In genomic region chr6:50808126-50808525, GRCm38 (mm10) we compare ENCODE assay signal across 8 mouse cellular contexts.
DNase-seq lines count a peak whose midpoint lies in the region; ATAC-seq and TF ChIP-seq lines count a peak whose summit lies in the region.

No protein-coding gene starts in this region.

- TF ChIP-seq EP300 in heart, postnatal 0 days (IDR thresholded peaks at IDR 0.05; ENCODE audit: low read depth): no peak

- WGBS in embryonic facial prominence, embryonic 10.5 days: 8% methylated on average over 4 of the region's 4 CpGs
- 11% methylated on average over 4 of the region's 4 CpGs for WGBS in heart, postnatal 0 days
- WGBS in midbrain, embryonic 11.5 days: 14% methylated on average over 4 of the region's 4 CpGs
- whole genome bisulfite sequencing in stomach, embryonic 14.5 days: 5% methylated on average over 4 of the region's 4 CpGs

- no peaks in the 10 kb centered on the region for H3K9me3 ChIP-seq in embryonic facial prominence, embryonic 10.5 days
- no peaks in the 10 kb centered on the region for H3K9me3 ChIP-seq in heart, postnatal 0 days (replicated peaks; ENCODE audit: control insufficient read depth, low read length)
- H3K9me3 ChIP-seq in midbrain, embryonic 11.5 days (ENCODE audit: control insufficient read depth, low read length): no peaks in the 10 kb centered on the region
- no peaks in the 10 kb centered on the region for H3K9me3 ChIP-seq in stomach, embryonic 14.5 days (ENCODE audit: control insufficient read depth, low read depth, low read length)

- H3K27me3 ChIP-seq in embryonic facial prominence, embryonic 10.5 days (replicated peaks; ENCODE audit: low read depth, poor library complexity, severe bottlenecking): peaks cover 16% of the 10 kb centered on the region
- H3K27me3 ChIP-seq in heart, postnatal 0 days (ENCODE audit: control insufficient read depth, insufficient read depth, low read length): no peaks in the 10 kb centered on the region
- H3K27me3 ChIP-seq in midbrain, embryonic 11.5 days (ENCODE audit: control insufficient read depth, insufficient read depth, low read length): no peaks in the 10 kb centered on the region
- H3K27me3 ChIP-seq in stomach, embryonic 14.5 days (ENCODE audit: control insufficient read depth, insufficient read depth, low read length): no peaks in the 10 kb centered on the region

- DNase-seq in adrenal gland, adult (ENCODE audit: inconsistent age in 2 of 2, low spot score in 1 of 2): peak; percentile 42 to 86
- no peak for DNase-seq in adrenal gland, adult 8-10 months
- DNase-seq in adrenal gland, adult 2 months: peak; percentile 41
- DNase-seq in embryonic facial prominence, embryonic 10.5 days (ENCODE audit: low spot score): peak; percentile 76
- DNase-seq in heart, postnatal 0 days (ENCODE audit: low spot score): peak; percentile 56
- peak; percentile 69 to 96 for DNase-seq in layer of hippocampus, postnatal 25 days (ENCODE audit: extremely low spot score in 1 of 2, low spot score in 1 of 2)
- DNase-seq in midbrain, embryonic 11.5 days (ENCODE audit: low spot score, missing footprints): peak; percentile 99

- peaks cover 68% of the 10 kb centered on the region for H3K4me1 ChIP-seq in embryonic facial prominence, embryonic 10.5 days
- no peaks in the 10 kb centered on the region for H3K4me1 ChIP-seq in heart, postnatal 0 days (ENCODE audit: control insufficient read depth, insufficient read depth)
- H3K4me1 ChIP-seq in midbrain, embryonic 11.5 days (ENCODE audit: control insufficient read depth, insufficient read depth, low read length): peaks cover 16% of the 10 kb centered on the region
- peaks cover 20% of the 10 kb centered on the region for H3K4me1 ChIP-seq in stomach, embryonic 14.5 days (ENCODE audit: control insufficient read depth, insufficient read depth, low read length)

- TF ChIP-seq CTCF in heart, postnatal 0 days (IDR thresholded peaks at IDR 0.05; ENCODE audit: low read depth): peak; percentile 87

- peak overlapping the region; percentile 80 for H3K27ac ChIP-seq in embryonic facial prominence, embryonic 10.5 days (replicated peaks)
- H3K27ac ChIP-seq in heart, postnatal 0 days (ENCODE audit: low read depth): peak overlapping the region; percentile 57
- H3K27ac ChIP-seq in midbrain, embryonic 11.5 days (ENCODE audit: low read depth, low read length): no peak overlapping the region
- H3K27ac ChIP-seq in stomach, embryonic 14.5 days (ENCODE audit: low read length): peak overlapping the region; percentile 92

- H3K4me3 ChIP-seq in embryonic facial prominence, embryonic 10.5 days: no peak overlapping the region
- peak overlapping the region; percentile 21 for H3K4me3 ChIP-seq in heart, postnatal 0 days (ENCODE audit: low read depth, low read length)
- no peak overlapping the region for H3K4me3 ChIP-seq in midbrain, embryonic 11.5 days (ENCODE audit: low read depth, low read length)
- H3K4me3 ChIP-seq in stomach, embryonic 14.5 days (ENCODE audit: low read depth, low read length): peak overlapping the region; percentile 9; the same call in 1 of the 2 replicates

- no peaks in the 10 kb centered on the region for H3K36me3 ChIP-seq in embryonic facial prominence, embryonic 10.5 days (replicated peaks)
- H3K36me3 ChIP-seq in heart, postnatal 0 days (replicated peaks; ENCODE audit: control insufficient read depth, insufficient read depth, low read length): no peaks in the 10 kb centered on the region
- no peaks in the 10 kb centered on the region for H3K36me3 ChIP-seq in midbrain, embryonic 11.5 days (ENCODE audit: control insufficient read depth, insufficient read depth, low read length)
- H3K36me3 ChIP-seq in stomach, embryonic 14.5 days (ENCODE audit: control insufficient read depth, insufficient read depth, low read length): no peaks in the 10 kb centered on the region

- peak overlapping the region; percentile 53 for H3K4me2 ChIP-seq in heart, postnatal 0 days (ENCODE audit: low read depth, low read length)
- H3K4me2 ChIP-seq in midbrain, embryonic 11.5 days: no peak overlapping the region
- H3K4me2 ChIP-seq in stomach, embryonic 14.5 days (replicated peaks; ENCODE audit: low read depth, low read length): peak overlapping the region; percentile 43

- no peak for ATAC-seq in heart, postnatal 0 days (ENCODE audit: insufficient read depth, low read depth)
- ATAC-seq in midbrain, embryonic 11.5 days (ENCODE audit: low FRiP score): no peak
- peak; percentile 4; the same call in 1 of the 2 replicates for ATAC-seq in stomach, embryonic 14.5 days (ENCODE audit: insufficient number of reproducible peaks, insufficient read depth, low FRiP score, low read depth)

- no peak overlapping the region for H3K9ac ChIP-seq in heart, postnatal 0 days (replicated peaks; ENCODE audit: low read depth, low read length)
- no peak overlapping the region for H3K9ac ChIP-seq in midbrain, embryonic 11.5 days (ENCODE audit: low read length)
- peak overlapping the region; percentile 18; the same call in 1 of the 2 replicates for H3K9ac ChIP-seq in stomach, embryonic 14.5 days (replicated peaks; ENCODE audit: low read depth, low read length)

Comparison
In these comparisons a context has a peak if more than half of its experiments do, and no peak if none do; other contexts are left out.
1. H3K4me3 ChIP-seq: peak in heart, postnatal 0 days (single experiment) and stomach, embryonic 14.5 days (single experiment); none in embryonic facial prominence, embryonic 10.5 days (single experiment) and midbrain, embryonic 11.5 days (single experiment).